Mouse (Mus musculus) neural tube, embryonic 14.5 days (tissue): Measurements from ENCODE around the gene Tmem132e. TPM values are rescaled to one million over a fixed set of nuclear protein-coding genes. Genes with fewer than 3 reads are reported as not detected.

Source experiments
- ATAC-seq: fragments of 200-750 bp; cut with Nextera tagmentation; 2 replicates; pipeline ENCODE4 v1.8.0; 2017; ENCODE audit warnings: low read depth, mild to moderate bottlenecking, moderate TSS enrichment, moderate library complexity
- H3K27ac ChIP-seq: fragments of 300-500 bp; sonication (generic); 2 replicates; pipeline ENCODE4 v1.5.1; 2014; ENCODE audit warnings: low read depth, mild to moderate bottlenecking, control low read depth, low read length, moderate library complexity, mixed read lengths
- H3K27me3 ChIP-seq: fragments of 300-500 bp; sonication (generic); 2 replicates; pipeline ENCODE4 v1.6.1; 2014; ENCODE audit warnings: low read length; ENCODE audit not compliant: control insufficient read depth, insufficient read depth
- H3K36me3 ChIP-seq: fragments of 300-500 bp; sonication (generic); 2 replicates; pipeline ENCODE4 v1.6.1; 2014; ENCODE audit warnings: low read length, mixed read lengths; ENCODE audit not compliant: control insufficient read depth, insufficient read depth
- H3K4me1 ChIP-seq: fragments of 300-500 bp; sonication (generic); 2 replicates; pipeline ENCODE4 v1.6.1; 2014; ENCODE audit warnings: low read length; ENCODE audit not compliant: control insufficient read depth, insufficient read depth
- H3K4me2 ChIP-seq: fragments of 300-500 bp; sonication (generic); 2 replicates; pipeline ENCODE4 v1.6.1; 2014; ENCODE audit warnings: mild to moderate bottlenecking, low read depth, low read length, control low read depth
- H3K4me3 ChIP-seq: fragments of 300-500 bp; sonication (generic); 2 replicates; pipeline ENCODE4 v1.5.1; 2014; ENCODE audit warnings: low read depth, low read length, control low read depth, mixed read lengths
- H3K9ac ChIP-seq: fragments of 300-500 bp; sonication (generic); replicated peaks from 2 replicates; pipeline ENCODE4 v1.6.1; 2014; ENCODE audit warnings: low read depth, mild to moderate bottlenecking, control low read depth, low read length, mixed read lengths
- H3K9me3 ChIP-seq: fragments of 300-500 bp; sonication (generic); 2 replicates; pipeline ENCODE4 v1.6.1; 2016; ENCODE audit warnings: low read length; ENCODE audit not compliant: control insufficient read depth
- WGBS: fragments of 180-500 bp; shearing (Covaris S2); extraction: QIAGEN DNeasy Blood & Tissue Kit; methylation state at CpG from one replicate; pipeline ENCODE4 v1.1.7; 2014; 5-methylcytosine and 5-hydroxymethylcytosine counted together
- polyA plus RNA-seq: library from polyadenylated mRNA; unstranded; fragments of >200 nt; fragmentation: Nextera tagmentation; extraction: Ambion mirVana; gene quantifications from 2 replicates; pipeline ENCODE4 v1.2.1, GENCODE M21; 2014

The Tmem132e gene
- polyA plus RNA-seq, 1 experiment from 2014 or later, result 5.8 TPM

- Histone ChIP-seq H3K27ac (no peak overlapping the region), H3K36me3 (no peaks in the 10 kb centered on the region), H3K4me2 (no peak overlapping the region), H3K4me1 (peaks cover 5% of the 10 kb centered on the region; the same call in 1 of the 2 replicates), H3K27me3 (no peaks in the 10 kb centered on the region), H3K9ac (no peak overlapping the region), H3K9me3 (no peaks in the 10 kb centered on the region), H3K4me3 (no peak overlapping the region)
- no peak for ATAC-seq
- 86% methylated on average over 7 of the region's 7 CpGs for WGBS
These were observed 72.6 kb downstream of the Tmem132e start for GRCm38 (mm10) chr11:82461326-82461725.

GRCm38 (mm10) chr11:82465536-82465935, 76.8 kb downstream of the Tmem132e start:
- WGBS, result 94% methylated on average over 9 of the region's 9 CpGs

GRCm38 (mm10) chr11:82467218-82467617, 78.5 kb downstream of the Tmem132e start:
- ATAC-seq, result no peak
- 0 out of 2 replicates have a peak, but pooled peaks cover 1% of the 10 kb centered on the region for H3K4me1 ChIP-seq
- no peaks in the 10 kb centered on the region for H3K9me3 ChIP-seq
- WGBS, result 69% methylated on average over 7 of the region's 7 CpGs
- H3K36me3 ChIP-seq, result no peaks in the 10 kb centered on the region
- no peak overlapping the region for H3K4me2 ChIP-seq
- no peak overlapping the region for H3K4me3 ChIP-seq
- H3K27me3 ChIP-seq, result no peaks in the 10 kb centered on the region
- no peak overlapping the region for H3K9ac ChIP-seq
- no peak overlapping the region for H3K27ac ChIP-seq

More at GRCm38 (mm10) chr11:82465536-82465935, 76.8 kb downstream of the Tmem132e start:
- Histone ChIP-seq H3K9me3 (no peaks in the 10 kb centered on the region), H3K9ac (no peak overlapping the region), H3K27ac (no peak overlapping the region), H3K4me3 (no peak overlapping the region), H3K27me3 (no peaks in the 10 kb centered on the region), H3K4me2 (no peak overlapping the region), H3K36me3 (no peaks in the 10 kb centered on the region), H3K4me1 (peaks cover 5% of the 10 kb centered on the region; the same call in 1 of the 2 replicates)
- ATAC-seq, result no peak

- Histone ChIP-seq H3K4me3 (no peak overlapping the region), H3K4me1 (peaks cover 7% of the 10 kb centered on the region; the same call in 1 of the 2 replicates), H3K36me3 (no peaks in the 10 kb centered on the region), H3K9ac (no peak overlapping the region), H3K27ac (no peak overlapping the region), H3K27me3 (no peaks in the 10 kb centered on the region), H3K4me2 (no peak overlapping the region), H3K9me3 (no peaks in the 10 kb centered on the region)
- ATAC-seq, result no peak
- WGBS, result 92% methylated on average over 1 of the region's 1 CpGs
These were observed 82.4 kb downstream of the Tmem132e start for GRCm38 (mm10) chr11:82471076-82471475.

- H3K9ac ChIP-seq, result no peak overlapping the region
- H3K27me3 ChIP-seq, result no peaks in the 10 kb centered on the region
- no peak overlapping the region for H3K4me3 ChIP-seq
- H3K36me3 ChIP-seq, result no peaks in the 10 kb centered on the region
- H3K27ac ChIP-seq, result peak overlapping the region; percentile 49; the same call in 1 of the 2 replicates
- no peak overlapping the region for H3K4me2 ChIP-seq
- H3K9me3 ChIP-seq, result no peaks in the 10 kb centered on the region
- ATAC-seq, result peak; percentile 59; the same call in 1 of the 2 replicates
- H3K4me1 ChIP-seq, result peaks cover 7% of the 10 kb centered on the region; the same call in 1 of the 2 replicates
- 8% methylated on average over 12 of the region's 12 CpGs for WGBS
These were observed 84.5 kb downstream of the Tmem132e start for GRCm38 (mm10) chr11:82473137-82473621.

GRCm38 (mm10) chr11:82476092-82476491, 87.4 kb downstream of the Tmem132e start:
- WGBS, result 45% methylated on average over 4 of the region's 4 CpGs
- no peak for ATAC-seq

GRCm38 (mm10) chr11:82477412-82477811, 88.7 kb downstream of the Tmem132e start:
- H3K36me3 ChIP-seq, result no peaks in the 10 kb centered on the region
- H3K4me3 ChIP-seq, result no peak overlapping the region
- ATAC-seq, result no peak
- no peaks in the 10 kb centered on the region for H3K27me3 ChIP-seq
- no peak overlapping the region for H3K4me2 ChIP-seq
- H3K27ac ChIP-seq, result no peak overlapping the region
- H3K9ac ChIP-seq, result no peak overlapping the region
- no peaks in the 10 kb centered on the region for H3K9me3 ChIP-seq
- WGBS, result 71% methylated on average over 3 of the region's 3 CpGs
- H3K4me1 ChIP-seq, result peaks cover 7% of the 10 kb centered on the region; the same call in 1 of the 2 replicates

More at GRCm38 (mm10) chr11:82476092-82476491, 87.4 kb downstream of the Tmem132e start:
- H3K36me3 ChIP-seq, result no peaks in the 10 kb centered on the region
- peaks cover 7% of the 10 kb centered on the region; the same call in 1 of the 2 replicates for H3K4me1 ChIP-seq
- no peak overlapping the region for H3K4me2 ChIP-seq
- H3K9ac ChIP-seq, result no peak overlapping the region
- no peaks in the 10 kb centered on the region for H3K9me3 ChIP-seq
- H3K27me3 ChIP-seq, result no peaks in the 10 kb centered on the region
- no peak overlapping the region for H3K27ac ChIP-seq
- H3K4me3 ChIP-seq, result no peak overlapping the region

- no peak for ATAC-seq
These were observed 92.2 kb downstream of the Tmem132e start for GRCm38 (mm10) chr11:82480941-82481340.

GRCm38 (mm10) chr11:82487359-82488086, 98.8 kb downstream of the Tmem132e start:
- no peak overlapping the region for H3K4me3 ChIP-seq
- no peak overlapping the region for H3K4me2 ChIP-seq
- WGBS, result 14% methylated on average over 8 of the region's 8 CpGs
- H3K36me3 ChIP-seq, result no peaks in the 10 kb centered on the region
- no peaks in the 10 kb centered on the region for H3K9me3 ChIP-seq
- H3K27me3 ChIP-seq, result no peaks in the 10 kb centered on the region
- peak overlapping the region; percentile 4; the same call in 1 of the 2 replicates for H3K27ac ChIP-seq
- no peak overlapping the region for H3K9ac ChIP-seq
- H3K4me1 ChIP-seq, result peaks cover 8% of the 10 kb centered on the region
- ATAC-seq, result peak; percentile 81; the same call in 1 of the 2 replicates

More at GRCm38 (mm10) chr11:82480941-82481340, 92.2 kb downstream of the Tmem132e start:
- no peaks in the 10 kb centered on the region for H3K4me1 ChIP-seq
- no peaks in the 10 kb centered on the region for H3K9me3 ChIP-seq
- H3K4me2 ChIP-seq, result no peak overlapping the region
- no peaks in the 10 kb centered on the region for H3K36me3 ChIP-seq
- WGBS, result 72% methylated on average over 3 of the region's 3 CpGs
- no peak overlapping the region for H3K27ac ChIP-seq
- H3K4me3 ChIP-seq, result no peak overlapping the region
- no peaks in the 10 kb centered on the region for H3K27me3 ChIP-seq
- H3K9ac ChIP-seq, result no peak overlapping the region
